Mouse (Mus musculus) right cerebral cortex, postnatal 4 days (tissue): ENCODE measurements around the gene Rogdi.

ENCODE experiments used
- DNase-seq: peaks from one replicate; pipeline ENCODE4 v3.0.0-alpha.2; 2022

The Rogdi gene

GRCm38 (mm10) chr16:4984717-4985116, 28.6 kb downstream of the Rogdi start:
- no peak for DNase-seq

GRCm38 (mm10) chr16:4979755-4980380, 33.5 kb downstream of the Rogdi start:
- no peak for DNase-seq

GRCm38 (mm10) chr16:4978275-4979051, 34.9 kb downstream of the Rogdi start:
- no peak for DNase-seq

- DNase-seq, result no peak
These were observed 37.2 kb downstream of the Rogdi start for GRCm38 (mm10) chr16:4976180-4976579.

- DNase-seq, result no peak
These were observed 38.8 kb downstream of the Rogdi start for GRCm38 (mm10) chr16:4974521-4974920.

GRCm38 (mm10) chr16:4971626-4972025, 41.7 kb downstream of the Rogdi start:
- DNase-seq, result no peak

GRCm38 (mm10) chr16:4969055-4969843, 44.1 kb downstream of the Rogdi start:
- DNase-seq, result no peak

GRCm38 (mm10) chr16:4968426-4968825, 44.9 kb downstream of the Rogdi start:
- DNase-seq, result no peak

- DNase-seq, result no peak
These were observed 47.8 kb downstream of the Rogdi start for GRCm38 (mm10) chr16:4965392-4966129.

GRCm38 (mm10) chr16:4964731-4965391, 48.5 kb downstream of the Rogdi start:
- DNase-seq, result no peak

- DNase-seq, result peak; percentile 96
These were observed 49.3 kb downstream of the Rogdi start, which contains the start of gene Anks3 for GRCm38 (mm10) chr16:4963797-4964709. TSS of gene Anks3 (minus strand) at chr16:4964205.

GRCm38 (mm10) chr16:4963346-4963745, 50.0 kb downstream of the Rogdi start:
- no peak for DNase-seq

- DNase-seq, result no peak
These were observed 53.1 kb downstream of the Rogdi start for GRCm38 (mm10) chr16:4960260-4960659.
